Comparison of ENCODE assay signal across 9 mouse cellular contexts in the genomic region with DNA sequence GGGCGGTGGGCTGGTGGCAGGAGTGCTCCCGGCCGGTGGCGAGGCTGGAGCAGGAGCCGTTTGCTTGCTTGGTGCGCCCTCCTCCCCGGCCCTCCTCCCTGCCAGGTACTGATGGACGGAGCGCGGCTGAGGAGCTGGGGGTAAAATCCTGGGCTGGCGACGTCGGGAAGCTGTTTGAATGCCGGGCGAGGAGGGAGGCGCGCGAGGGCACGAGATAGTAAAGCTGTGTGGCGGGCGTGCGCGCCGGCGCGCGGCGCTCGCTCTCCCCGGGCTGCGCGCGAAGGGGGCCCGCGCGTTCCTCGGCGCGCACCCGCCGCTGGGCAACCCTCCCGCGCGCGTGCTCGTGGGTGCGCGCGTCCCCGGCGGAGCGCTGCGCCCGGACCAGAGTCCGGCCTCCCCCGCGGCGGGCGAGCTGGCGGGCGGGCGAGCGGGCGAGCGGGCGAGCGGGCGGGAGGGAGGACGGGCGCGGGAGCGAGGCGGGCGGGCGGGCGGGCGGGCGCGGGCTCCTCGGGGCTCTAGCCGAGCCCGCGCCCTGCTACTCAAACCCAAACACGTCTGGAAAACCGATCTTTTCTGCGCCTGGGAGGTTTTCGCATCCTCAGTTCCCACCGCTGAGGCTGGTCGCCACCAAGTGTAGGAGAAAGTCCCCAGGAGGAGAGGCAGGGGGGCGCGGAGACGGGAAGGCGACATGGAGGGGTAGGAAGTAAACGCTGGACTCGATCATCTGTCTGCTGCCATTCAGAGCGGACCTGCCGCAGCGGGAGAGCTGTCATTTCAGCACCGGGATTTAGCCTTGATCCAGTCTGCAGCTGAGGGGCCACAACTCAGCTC. TPM values are rescaled to one million over a fixed set of nuclear protein-coding genes. Genes with fewer than 3 reads are reported as not detected.
DNase-seq lines count a peak whose midpoint lies in the region; ATAC-seq lines count a peak whose summit lies in the region.
"Had no signal": no experiment of that assay in that cellular context is flagged by ENCODE, and none has a peak within 500 bp of the region (broad histone marks: within the 10 kb centered on the region; RNA-seq: fewer than 3 reads in every experiment).

No protein-coding gene starts in this region.

- peak overlapping the region; percentile 41; the same call in 1 of the 2 replicates for H3K9ac ChIP-seq in heart, embryonic 16.5 days (ENCODE audit: low read length)
- H3K9ac ChIP-seq in liver, embryonic 16.5 days (ENCODE audit: low read depth, low read length): no peak overlapping the region

- H3K4me1 ChIP-seq in heart, embryonic 16.5 days (ENCODE audit: control insufficient read depth, insufficient read depth, low read length): no peaks in the 10 kb centered on the region; the same call in 1 of the 2 replicates
- H3K4me1 ChIP-seq in liver, embryonic 16.5 days (ENCODE audit: control insufficient read depth, low read depth, low read length): no peaks in the 10 kb centered on the region

- intact Hi-C loops in heart, postnatal 36 days (cut with DNase I): no loop called here
- intact Hi-C loops in gastrocnemius, postnatal 14 days (cut with DNase I; ENCODE audit: low total_unique reads): no loop called here

- peak; percentile 58; the same call in 1 of the 2 replicates for ATAC-seq in heart, embryonic 16.5 days (replicated peaks; ENCODE audit: extremely low read depth, insufficient read depth, low FRiP score)
- no peak for ATAC-seq in liver, embryonic 16.5 days (ENCODE audit: low read depth)

- H3K27ac ChIP-seq in heart, embryonic 16.5 days (ENCODE audit: low read length): no peak overlapping the region
- no peak overlapping the region for H3K27ac ChIP-seq in liver, embryonic 16.5 days (ENCODE audit: low read length)

- under 1% methylated on average over 37 of the region's 99 CpGs for WGBS in heart, embryonic 16.5 days
- under 1% methylated on average over 59 of the region's 99 CpGs for WGBS in liver, embryonic 16.5 days (ENCODE audit: insufficient replicate concordance)

- H3K4me2 ChIP-seq in heart, embryonic 16.5 days (ENCODE audit: low read depth, low read length): peak overlapping the region; percentile 94
- peak overlapping the region; percentile 46 for H3K4me2 ChIP-seq in liver, embryonic 16.5 days (ENCODE audit: low read depth, low read length)

- H3K9me3 ChIP-seq in heart, embryonic 16.5 days (replicated peaks; ENCODE audit: control insufficient read depth, low read length): no peaks in the 10 kb centered on the region
- no peaks in the 10 kb centered on the region for H3K9me3 ChIP-seq in liver, embryonic 16.5 days (replicated peaks; ENCODE audit: control insufficient read depth, low read length)

- H3K4me3 ChIP-seq in heart, embryonic 16.5 days (ENCODE audit: low read length): peak overlapping the region; percentile 61
- peak overlapping the region; percentile 36 for H3K4me3 ChIP-seq in liver, embryonic 16.5 days (ENCODE audit: low read depth, low read length)

- H3K36me3 ChIP-seq in heart, embryonic 16.5 days (ENCODE audit: control insufficient read depth, insufficient read depth): no peaks in the 10 kb centered on the region
- H3K36me3 ChIP-seq in liver, embryonic 16.5 days (ENCODE audit: control insufficient read depth, insufficient read depth): no peaks in the 10 kb centered on the region

- peaks cover 39% of the 10 kb centered on the region for H3K27me3 ChIP-seq in heart, embryonic 16.5 days (ENCODE audit: control insufficient read depth, insufficient read depth, low read length)
- H3K27me3 ChIP-seq in liver, embryonic 16.5 days (ENCODE audit: control insufficient read depth, insufficient read depth, low read depth, low read length): peaks cover 28% of the 10 kb centered on the region

- DNase-seq in heart, postnatal 36 days: no peak
- DNase-seq in cerebellum, postnatal 4 days (ENCODE audit: low spot score in 2 of 2): peak; percentile 48 to 83
- peak; percentile 14 for DNase-seq in gastrocnemius, postnatal 14 days
- DNase-seq in kidney, postnatal 25 days: peak; percentile 16 to 46
- DNase-seq in right cerebral cortex, postnatal 25 days: peak; percentile 84
- DNase-seq in thymus, adult 18-20 months: no peak

RNA-seq across cellular contexts. Expression of a gene that starts 0.6 kb away (rescaled TPM):
- polyA plus RNA-seq in heart, embryonic 16.5 days (2015; fragmentation: Nextera tagmentation; extraction: Ambion mirVana): 0.29 and 0.33 TPM in 2 replicates
- total RNA-seq in heart, postnatal 36 days (2021): not detected
- under 1 TPM; 0.13 to 0.18 TPM for total RNA-seq in gastrocnemius, postnatal 14 days (2021)
- not detected in 2 replicates for polyA plus RNA-seq in liver, embryonic 16.5 days (2015; fragmentation: Nextera tagmentation; extraction: Ambion mirVana)
- total RNA-seq: MEL had no signal

Comparison
In these comparisons a context has a peak if more than half of its experiments do, and no peak if none do; other contexts are left out.
1. DNase-seq: peak in cerebellum, postnatal 4 days (2 of 2), gastrocnemius, postnatal 14 days (single experiment), kidney, postnatal 25 days (2 of 2) and right cerebral cortex, postnatal 25 days (single experiment); none in heart, postnatal 36 days (0 of 2) and thymus, adult 18-20 months (0 of 2).